ENCODE assay signal across 35 mouse cellular contexts in genomic region chr9:83785501-83785900, GRCm38 (mm10). TPM values are rescaled to one million over a fixed set of nuclear protein-coding genes. Genes with fewer than 3 reads are reported as not detected.
"Had no signal": no experiment of that assay in that cellular context is flagged by ENCODE, and none has a peak within 500 bp of the region (broad histone marks: within the 10 kb centered on the region; RNA-seq: fewer than 3 reads in every experiment).

No protein-coding gene starts in this region.

- ATAC-seq: hindbrain, embryonic 16.5 days; inflammation-experienced regulatory T-cells, adult 6 months; intestine, embryonic 15.5 days; intestine, embryonic 16.5 days; intestine, postnatal 0 days had no signal

- H3K27ac ChIP-seq: heart, embryonic 10.5 days; heart, embryonic 13.5 days; heart, embryonic 15.5 days; hindbrain, embryonic 10.5 days; hindbrain, embryonic 12.5 days; hindbrain, embryonic 13.5 days; hindbrain, embryonic 14.5 days; hindbrain, embryonic 15.5 days; intestine, embryonic 15.5 days; kidney, embryonic 15.5 days; kidney, postnatal 0 days; layer of hippocampus, adult 2 months had no signal

- H3K4me2 ChIP-seq: heart, embryonic 11.5 days; heart, embryonic 12.5 days; heart, embryonic 13.5 days; heart, embryonic 15.5 days; hindbrain, embryonic 12.5 days; hindbrain, embryonic 13.5 days; hindbrain, embryonic 14.5 days; hindbrain, embryonic 15.5 days; intestine, embryonic 15.5 days; kidney, embryonic 15.5 days had no signal

- H3K36me3 ChIP-seq: heart, embryonic 10.5 days; heart, embryonic 12.5 days; heart, embryonic 13.5 days; heart, embryonic 15.5 days; intestine, embryonic 15.5 days; kidney, embryonic 15.5 days had no signal

- H3K4me3 ChIP-seq: heart, embryonic 10.5 days; heart, embryonic 12.5 days; heart, embryonic 13.5 days; heart, embryonic 15.5 days; hindbrain, embryonic 10.5 days; hindbrain, embryonic 12.5 days; hindbrain, embryonic 13.5 days; hindbrain, embryonic 15.5 days; intestine, embryonic 15.5 days; kidney, embryonic 15.5 days; layer of hippocampus, adult 2 months had no signal

- H3K4me1 ChIP-seq: heart, embryonic 10.5 days; heart, embryonic 12.5 days; heart, embryonic 13.5 days; heart, embryonic 15.5 days; hindbrain, embryonic 10.5 days; hindbrain, embryonic 12.5 days; hindbrain, embryonic 13.5 days; hindbrain, embryonic 15.5 days; intestine, embryonic 15.5 days; kidney, embryonic 15.5 days had no signal

- H3K9ac ChIP-seq: heart, embryonic 12.5 days; heart, embryonic 13.5 days; heart, embryonic 15.5 days; hindbrain, embryonic 12.5 days; hindbrain, embryonic 13.5 days; hindbrain, embryonic 14.5 days; hindbrain, embryonic 15.5 days; intestine, embryonic 15.5 days; kidney, embryonic 15.5 days had no signal

- DNase-seq: heart, postnatal 10 days; heart, postnatal 14 days; heart, postnatal 36 days; heart, postnatal 4 days; kidney, adult 11 months; kidney, adult 18-20 months; kidney, adult 2 months; kidney, adult 8-10 months; kidney, adult 9 months; kidney, postnatal 10 days; kidney, postnatal 14 days; kidney, postnatal 25 days; kidney, postnatal 36 days; kidney, postnatal 4 days; layer of hippocampus, adult 9-11 months; layer of hippocampus, postnatal 36 days had no signal

- H3K27me3 ChIP-seq: heart, embryonic 12.5 days; heart, embryonic 13.5 days; heart, embryonic 15.5 days; hindbrain, embryonic 12.5 days; hindbrain, embryonic 13.5 days; hindbrain, embryonic 15.5 days; intestine, embryonic 15.5 days; kidney, embryonic 15.5 days had no signal

- H3K9me3 ChIP-seq: heart, embryonic 10.5 days; heart, embryonic 12.5 days; heart, embryonic 13.5 days; heart, embryonic 15.5 days; hindbrain, embryonic 10.5 days; hindbrain, embryonic 12.5 days; hindbrain, embryonic 13.5 days; hindbrain, embryonic 15.5 days; intestine, embryonic 15.5 days; kidney, embryonic 15.5 days had no signal

RNA-seq across cellular contexts. Expression of gene Elovl4, which starts 20.6 kb away (rescaled TPM):
- total RNA-seq: hematopoietic stem cell, adult 5-6 weeks had no signal
